Mouse (Mus musculus) C2C12 (cell line): ENCODE results near the gene Smndc1. TPM values are rescaled to one million over a fixed set of nuclear protein-coding genes. Genes with fewer than 3 reads are reported as not detected.
A peak's percentile ranks its signal among the peaks of the same experiment; 100 is the strongest.

Experiments used
- H3K27me3 ChIP-seq: one replicate; pipeline ENCODE4 v1.6.1; 2011; ENCODE audit not compliant: control insufficient read depth, insufficient read depth, insufficient read length
- H3K36me3 ChIP-seq: one replicate; pipeline ENCODE4 v1.6.1; 2011; ENCODE audit not compliant: control insufficient read depth, insufficient read depth
- H3K4me3 ChIP-seq: one replicate; pipeline ENCODE4 v1.5.1; 2011; ENCODE audit warnings: mild to moderate bottlenecking, control low read depth; ENCODE audit not compliant: poor library complexity, insufficient read depth, severe bottlenecking
- H3K79me2 ChIP-seq: one replicate; pipeline ENCODE4 v1.6.1; 2011; ENCODE audit not compliant: control insufficient read depth, insufficient read depth
- H3K79me3 ChIP-seq: one replicate; pipeline ENCODE4 v1.6.1; 2011; ENCODE audit warnings: low read depth, control low read depth
- H3ac ChIP-seq: one replicate; pipeline ENCODE3; 2011; ENCODE audit warnings: low read depth; ENCODE audit not compliant: control insufficient read depth, insufficient read length
- CEBPB ChIP-seq: IDR thresholded peaks from one replicate; pipeline ENCODE4 v1.6.1; 2011; ENCODE audit warnings: low read depth, mild to moderate bottlenecking, control low read depth, moderate library complexity
- CTCF ChIP-seq: IDR thresholded peaks from one replicate; pipeline ENCODE4 v1.5.1; 2011; ENCODE audit not compliant: control insufficient read depth, insufficient read depth, insufficient read length
- FOSL1 ChIP-seq: IDR thresholded peaks from one replicate; pipeline ENCODE4 v1.8.0; 2011; ENCODE audit warnings: mild to moderate bottlenecking, low read length; ENCODE audit not compliant: poor library complexity, insufficient read depth, severe bottlenecking
- MAX ChIP-seq: IDR thresholded peaks from one replicate; pipeline ENCODE4 v1.6.1; 2011; ENCODE audit warnings: mild to moderate bottlenecking, control low read depth
- MYOD1 ChIP-seq: IDR thresholded peaks from one replicate; pipeline ENCODE4 v1.6.1; 2011; ENCODE audit warnings: low read depth; ENCODE audit not compliant: control insufficient read depth, insufficient read length
- MYOG ChIP-seq: IDR thresholded peaks from one replicate; pipeline ENCODE4 v1.6.1; 2011; ENCODE audit not compliant: control insufficient read depth, insufficient read length; ENCODE audit errors: extremely low read depth
- USF1 ChIP-seq: IDR thresholded peaks from one replicate; pipeline ENCODE4 v1.6.1; 2011; ENCODE audit warnings: low read depth, mild to moderate bottlenecking, control low read depth, moderate library complexity
- polyA plus RNA-seq: library from polyadenylated mRNA; unstranded; fragments of >200 nt; fragmentation: generic; extraction: Trizol; gene quantifications from one replicate; pipeline ENCODE4 v1.2.1, GENCODE M21; 2012; ENCODE audit warnings: missing spikeins

Smndc1 gene
- polyA plus RNA-seq, 1 experiment = 31.9 TPM

GRCm38 (mm10) chr19:53335241-53335640, 55.1 kb downstream of the Smndc1 start:
- TF ChIP-seq USF1 (no peak), MYOD1 (no peak), MAX (no peak), FOSL1 (no peak), CTCF (no peak), MYOG (no peak), CEBPB (no peak)

GRCm38 (mm10) chr19:53333730-53334129, 56.6 kb downstream of the Smndc1 start:
- H3K36me3 ChIP-seq = no peaks in the 10 kb centered on the region
- H3K4me3 ChIP-seq = no peak overlapping the region
- no peak overlapping the region for H3ac ChIP-seq
- TF ChIP-seq FOSL1 (no peak), CEBPB (no peak), MYOD1 (no peak), USF1 (no peak), MYOG (no peak), CTCF (no peak)
- no peaks in the 10 kb centered on the region for H3K79me3 ChIP-seq
- no peaks in the 10 kb centered on the region for H3K27me3 ChIP-seq
- no peaks in the 10 kb centered on the region for H3K79me2 ChIP-seq

More at GRCm38 (mm10) chr19:53335241-53335640, 55.1 kb downstream of the Smndc1 start:
- no peaks in the 10 kb centered on the region for H3K79me2 ChIP-seq
- H3ac ChIP-seq = no peak overlapping the region
- H3K4me3 ChIP-seq = no peak overlapping the region
- H3K36me3 ChIP-seq = no peaks in the 10 kb centered on the region
- H3K79me3 ChIP-seq = no peaks in the 10 kb centered on the region
- H3K27me3 ChIP-seq = no peaks in the 10 kb centered on the region

- H3K79me2 ChIP-seq = no peaks in the 10 kb centered on the region
- H3K4me3 ChIP-seq = no peak overlapping the region
- no peak for TF ChIP-seq CTCF
- TF ChIP-seq MYOG = no peak
- no peak for TF ChIP-seq MYOD1
- no peak for TF ChIP-seq USF1
- no peak for TF ChIP-seq MAX
- no peak for TF ChIP-seq CEBPB
- TF ChIP-seq FOSL1 = no peak
- H3K79me3 ChIP-seq = peaks cover 1% of the 10 kb centered on the region
- H3K27me3 ChIP-seq = no peaks in the 10 kb centered on the region
- H3K36me3 ChIP-seq = no peaks in the 10 kb centered on the region
- H3ac ChIP-seq = no peak overlapping the region
These were observed 58.4 kb downstream of the Smndc1 start for GRCm38 (mm10) chr19:53331882-53332500.

GRCm38 (mm10) chr19:53329992-53330381, 60.4 kb downstream of the Smndc1 start:
- no peaks in the 10 kb centered on the region for H3K27me3 ChIP-seq
- H3K79me2 ChIP-seq = no peaks in the 10 kb centered on the region
- TF ChIP-seq USF1 = no peak
- no peak for TF ChIP-seq MYOG
- TF ChIP-seq MAX = no peak
- TF ChIP-seq CTCF = no peak
- no peak for TF ChIP-seq CEBPB
- no peak for TF ChIP-seq FOSL1
- TF ChIP-seq MYOD1 = no peak
- peak overlapping the region; percentile 51 for H3K4me3 ChIP-seq
- H3ac ChIP-seq = peak overlapping the region; percentile 76
- H3K36me3 ChIP-seq = no peaks in the 10 kb centered on the region
- peaks cover 1% of the 10 kb centered on the region for H3K79me3 ChIP-seq

Other genes starting within 250 kb of the Smndc1 start
- 10.5 TPM for gene Mxi1, start 80.1 kb downstream of the Smndc1 start, polyA plus RNA-seq
- not detected for gene Gm10197, start 18.8 kb downstream of the Smndc1 start, polyA plus RNA-seq
- 22.5 TPM for gene Dusp5, start 138.5 kb upstream of the Smndc1 start, polyA plus RNA-seq
- gene Nutf2-ps1, start 198.5 kb upstream of the Smndc1 start, polyA plus RNA-seq = 17.0 TPM
- 10.1 TPM for gene Smc3, start 209.8 kb upstream of the Smndc1 start, polyA plus RNA-seq